Mouse (Mus musculus) limb, embryonic 14.5 days (tissue): ENCODE measurements around the gene Adgrl3. TPM values are rescaled to one million over a fixed set of nuclear protein-coding genes. Genes with fewer than 3 reads are reported as not detected.

Experiments used
- ATAC-seq: fragments of 200-750 bp; cut with Nextera tagmentation; 2 replicates; pipeline ENCODE4 v1.8.0; 2017; ENCODE audit warnings: low read depth, moderate number of reproducible peaks, moderate TSS enrichment; ENCODE audit not compliant: low FRiP score
- DNase-seq: peaks from one replicate; pipeline ENCODE4 v3.0.0-alpha.2; 2015; ENCODE audit warnings: low spot score
- H3K27ac ChIP-seq: fragments of 300-500 bp; sonication (generic); replicated peaks from 2 replicates; pipeline ENCODE4 v1.5.1; 2014; ENCODE audit warnings: low read depth, mild to moderate bottlenecking, low read length, moderate library complexity, mixed read lengths
- H3K27me3 ChIP-seq: fragments of 300-500 bp; sonication (generic); 2 replicates; pipeline ENCODE4 v1.6.1; 2014; ENCODE audit warnings: low read length, mixed read lengths; ENCODE audit not compliant: control insufficient read depth, insufficient read depth
- H3K36me3 ChIP-seq: fragments of 300-500 bp; sonication (generic); 2 replicates; pipeline ENCODE4 v1.6.1; 2014; ENCODE audit warnings: mild to moderate bottlenecking, low read length, moderate library complexity, mixed read lengths; ENCODE audit not compliant: control insufficient read depth, insufficient read depth
- H3K4me1 ChIP-seq: fragments of 300-500 bp; sonication (generic); 2 replicates; pipeline ENCODE4 v1.6.1; 2014; ENCODE audit warnings: antibody characterized with exemption, low read length, mixed read lengths; ENCODE audit not compliant: control insufficient read depth, insufficient read depth
- H3K4me2 ChIP-seq: fragments of 300-500 bp; sonication (generic); replicated peaks from 2 replicates; pipeline ENCODE4 v1.6.1; 2014; ENCODE audit warnings: low read depth, mild to moderate bottlenecking, low read length, moderate library complexity; ENCODE audit not compliant: severe bottlenecking
- H3K4me3 ChIP-seq: fragments of 300-500 bp; sonication (generic); replicated peaks from 2 replicates; pipeline ENCODE4 v1.5.1; 2014; ENCODE audit warnings: low read length
- H3K9ac ChIP-seq: fragments of 300-500 bp; sonication (generic); 2 replicates; pipeline ENCODE4 v1.6.1; 2014; ENCODE audit warnings: mild to moderate bottlenecking, low read depth, low read length, moderate library complexity; ENCODE audit not compliant: severe bottlenecking
- H3K9me3 ChIP-seq: fragments of 300-500 bp; sonication (generic); 2 replicates; pipeline ENCODE4 v1.6.1; 2016; ENCODE audit warnings: low read length; ENCODE audit not compliant: control insufficient read depth
- POLR2A ChIP-seq: fragments of 200-500 bp; IDR thresholded peaks from 2 replicates; pipeline ENCODE4 v1.8.0; 2012; ENCODE audit warnings: inconsistent platforms, mild to moderate bottlenecking, moderate library complexity, borderline replicate concordance; ENCODE audit not compliant: insufficient read depth, insufficient read length; ENCODE audit errors: extremely low read depth
- WGBS: fragments of 180-500 bp; shearing (Covaris S2); extraction: QIAGEN DNeasy Blood & Tissue Kit; methylation state at CpG from one replicate; pipeline ENCODE4 v1.1.7; 2014; 5-methylcytosine and 5-hydroxymethylcytosine counted together
- polyA plus RNA-seq, 2 experiments: library from polyadenylated mRNA; depleted of rRNA in 1 of 2; stranded (reverse) in 1 of 2; unstranded in 1 of 2; fragments of >200 nt; fragmentation: Nextera tagmentation in 1 of 2; extraction: Ambion mirVana in 1 of 2; gene quantifications; 2 replicates each; pipeline versions ENCODE4 v1.2.1 to v1.2.3; 2012 to 2014

Gene Adgrl3
- polyA plus RNA-seq, 2 experiments: 37.6 to 41.1 TPM

DNA sequence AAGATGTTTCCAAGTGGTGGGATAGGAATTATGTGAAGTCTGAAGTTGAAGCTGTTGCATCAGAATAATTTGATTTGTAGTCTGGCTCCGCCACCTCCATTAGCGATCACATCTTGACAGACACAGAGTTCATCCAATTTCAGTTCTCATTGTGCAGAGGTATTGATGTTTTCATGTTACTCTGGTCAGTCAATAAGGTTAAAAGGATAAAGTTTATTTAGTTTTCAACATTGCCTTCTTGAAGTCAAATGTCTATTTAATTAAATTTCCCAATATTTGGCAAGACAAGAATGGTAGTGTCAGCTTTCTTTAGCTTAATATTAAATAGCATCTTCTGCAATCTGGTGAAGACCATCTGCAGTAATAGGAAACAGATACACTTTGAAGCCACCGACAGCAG is 461.0 kb downstream of the Adgrl3 start:
- Histone ChIP-seq H3K27ac (no peak overlapping the region), H3K9me3 (no peaks in the 10 kb centered on the region), H3K4me1 (no peaks in the 10 kb centered on the region), H3K4me3 (no peak overlapping the region), H3K27me3 (no peaks in the 10 kb centered on the region), H3K9ac (no peak overlapping the region), H3K4me2 (no peak overlapping the region), H3K36me3 (no peaks in the 10 kb centered on the region)
- WGBS: 78% methylated on average over 3 of the region's 3 CpGs
- DNase-seq (no peak), ATAC-seq (no peak)
- no peak for TF ChIP-seq POLR2A

DNA sequence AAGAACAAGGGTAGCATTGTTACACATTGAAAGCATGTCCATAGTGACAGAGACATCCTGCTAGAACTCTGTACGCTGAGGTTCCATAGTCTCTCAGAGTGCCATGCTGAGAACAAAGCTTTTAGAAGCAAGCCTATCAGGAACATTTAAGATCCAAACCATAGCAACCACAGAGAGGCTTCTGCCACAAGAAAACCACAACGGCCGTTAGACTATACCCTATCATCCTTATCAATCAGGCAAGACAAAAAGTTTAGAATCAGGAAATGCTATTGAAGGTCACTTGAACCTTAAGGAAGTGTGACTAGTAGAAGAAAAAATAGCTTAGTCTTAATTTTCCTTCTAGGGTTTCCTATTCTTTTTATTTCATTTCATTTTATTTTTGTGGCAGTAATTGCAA is 464.0 kb downstream of the Adgrl3 start:
- H3K9me3 ChIP-seq: no peaks in the 10 kb centered on the region
- no peak overlapping the region for H3K4me2 ChIP-seq
- H3K27me3 ChIP-seq: no peaks in the 10 kb centered on the region
- no peak for TF ChIP-seq POLR2A
- no peaks in the 10 kb centered on the region for H3K36me3 ChIP-seq
- no peak for ATAC-seq
- H3K27ac ChIP-seq: no peak overlapping the region
- no peak for DNase-seq
- H3K4me3 ChIP-seq: no peak overlapping the region
- no peaks in the 10 kb centered on the region for H3K4me1 ChIP-seq
- H3K9ac ChIP-seq: no peak overlapping the region
- WGBS: 83% methylated on average over 3 of the region's 3 CpGs

DNA sequence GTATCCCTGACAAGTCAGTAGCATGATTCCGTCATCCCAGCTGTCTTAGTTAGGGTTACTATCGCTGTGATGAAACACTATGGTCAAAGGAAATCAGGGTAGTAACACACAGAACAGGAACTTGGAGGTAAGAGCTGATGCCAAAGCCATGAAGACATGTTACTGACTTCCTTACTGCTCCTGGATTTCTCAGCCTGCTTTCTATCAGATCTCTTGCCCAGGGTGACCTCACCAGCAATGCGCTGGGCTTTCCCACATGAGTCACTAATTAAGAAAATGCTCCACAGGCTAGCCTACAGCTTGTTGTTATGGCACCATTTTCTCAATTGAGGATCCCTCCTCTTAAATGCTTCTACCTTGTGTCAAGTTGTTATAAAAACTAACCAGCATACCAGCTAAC is 481.1 kb downstream of the Adgrl3 start:
- Histone ChIP-seq H3K27ac (no peak overlapping the region), H3K36me3 (no peaks in the 10 kb centered on the region), H3K9ac (no peak overlapping the region), H3K4me3 (no peak overlapping the region), H3K4me1 (no peaks in the 10 kb centered on the region), H3K4me2 (no peak overlapping the region), H3K27me3 (no peaks in the 10 kb centered on the region), H3K9me3 (no peaks in the 10 kb centered on the region)
- WGBS: 92% methylated on average over 3 of the region's 3 CpGs
- TF ChIP-seq POLR2A: no peak
- no peak for DNase-seq
- no peak for ATAC-seq

DNA sequence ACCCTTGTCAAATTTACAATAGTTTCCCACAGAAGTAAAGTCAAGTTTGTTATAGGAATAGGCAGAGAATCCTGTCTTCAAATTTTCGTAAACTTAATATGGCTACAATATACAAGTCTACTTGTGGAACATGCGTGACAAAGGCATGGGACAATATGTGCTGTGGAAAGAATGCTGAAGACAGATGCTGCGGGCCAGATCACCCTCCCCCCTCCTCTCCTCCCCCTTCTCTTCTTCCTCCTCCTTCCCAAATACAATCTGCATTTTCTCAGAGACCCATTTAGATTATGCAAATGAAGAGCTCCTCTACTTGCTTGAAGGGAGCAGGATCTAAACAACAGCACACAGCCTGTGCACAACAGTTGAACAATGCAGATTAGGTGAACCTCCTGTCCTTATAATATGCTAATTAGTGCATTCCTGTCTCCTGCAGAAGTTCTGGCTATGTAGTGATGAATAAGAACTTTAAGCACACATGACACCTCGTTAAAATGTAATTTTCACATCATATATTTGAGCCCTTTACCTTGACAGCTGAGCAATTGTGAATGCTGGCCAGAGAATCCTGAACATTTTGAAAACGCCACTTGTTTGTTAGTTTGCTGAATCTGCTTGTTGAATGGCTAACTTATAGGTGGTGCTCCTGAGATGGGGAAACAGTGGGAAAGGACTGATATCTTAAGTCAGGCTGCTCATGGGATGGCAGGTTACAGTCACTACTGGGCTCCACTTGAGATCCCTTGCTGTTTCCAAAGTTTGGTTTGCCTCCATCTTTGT is 499.0 kb downstream of the Adgrl3 start:
- Histone ChIP-seq H3K9ac (no peak overlapping the region), H3K27ac (no peak overlapping the region), H3K9me3 (no peaks in the 10 kb centered on the region), H3K4me2 (no peak overlapping the region), H3K4me3 (no peak overlapping the region), H3K36me3 (no peaks in the 10 kb centered on the region), H3K4me1 (peaks cover 8% of the 10 kb centered on the region), H3K27me3 (no peaks in the 10 kb centered on the region)
- DNase-seq: peak; percentile 7
- ATAC-seq: no peak
- 47% methylated on average over 5 of the region's 5 CpGs for WGBS
- no peak for TF ChIP-seq POLR2A

DNA sequence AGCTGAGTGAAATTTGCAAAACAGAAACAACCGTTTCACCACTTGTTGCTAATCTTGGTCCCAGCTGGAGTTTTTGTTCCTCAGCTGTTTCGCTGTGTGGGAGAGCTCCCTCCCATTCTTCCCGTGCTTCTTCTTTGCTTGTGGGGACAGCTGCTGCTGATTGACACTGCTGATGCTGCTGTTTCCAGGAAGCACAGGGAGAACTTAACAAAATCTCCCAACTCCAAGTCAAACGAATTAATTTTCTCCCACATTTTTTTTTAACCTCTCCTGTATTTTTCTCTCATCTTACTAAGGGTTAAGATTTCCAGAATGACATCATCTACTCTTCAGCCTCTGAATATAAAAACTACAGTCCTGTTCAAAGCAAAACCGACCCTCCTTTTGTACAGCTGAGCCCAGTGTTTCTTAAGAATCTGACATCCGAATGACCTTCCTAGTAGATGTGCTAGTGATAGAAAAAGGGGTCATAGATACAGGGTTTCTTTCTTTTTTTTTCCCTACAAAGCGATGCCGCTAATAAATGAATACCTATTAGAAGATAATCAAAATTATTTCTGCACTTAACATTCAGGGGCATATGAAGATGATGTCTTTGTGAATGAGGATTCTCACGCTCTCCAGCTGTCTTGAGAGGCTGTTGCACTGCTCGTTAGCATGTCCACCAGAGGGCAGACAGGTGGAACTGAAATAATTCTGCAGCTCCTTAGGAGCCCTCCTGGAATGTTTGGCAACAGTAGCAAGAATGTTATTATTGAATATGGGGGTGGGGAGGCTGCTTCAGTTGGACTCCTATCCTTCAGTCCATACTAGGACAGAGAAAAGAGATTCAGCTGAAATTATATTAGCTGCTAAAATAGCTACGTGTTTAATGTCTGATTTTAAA is 499.8 kb downstream of the Adgrl3 start:
- Histone ChIP-seq H3K27ac (no peak overlapping the region), H3K4me2 (no peak overlapping the region; the same call in 1 of the 2 replicates), H3K4me1 (peaks cover 8% of the 10 kb centered on the region), H3K4me3 (no peak overlapping the region), H3K9me3 (no peaks in the 10 kb centered on the region), H3K27me3 (no peaks in the 10 kb centered on the region), H3K9ac (no peak overlapping the region), H3K36me3 (no peaks in the 10 kb centered on the region)
- ATAC-seq (peak; percentile 80), DNase-seq (peak; percentile 85)
- 30% methylated on average over 11 of the region's 11 CpGs for WGBS
- no peak for TF ChIP-seq POLR2A
